Mouse (Mus musculus) liver, embryonic 15.5 days (tissue): ENCODE measurements around the gene Ercc2. TPM values are rescaled to one million over a fixed set of nuclear protein-coding genes. Genes with fewer than 3 reads are reported as not detected.
A peak's percentile ranks its signal among the peaks of the same experiment; 100 is the strongest.

Source experiments
- ATAC-seq: fragments of 200-750 bp; cut with Nextera tagmentation; 2 replicates; pipeline ENCODE4 v1.8.0; 2017; ENCODE audit warnings: moderate number of reproducible peaks, mild to moderate bottlenecking, moderate library complexity; ENCODE audit not compliant: insufficient read depth
- H3K27ac ChIP-seq: fragments of 300-500 bp; sonication (generic); replicated peaks from 2 replicates; pipeline ENCODE4 v1.5.1; 2015; ENCODE audit warnings: mild to moderate bottlenecking, inconsistent platforms
- H3K27me3 ChIP-seq: fragments of 300-500 bp; sonication (generic); 2 replicates; pipeline ENCODE4 v1.6.1; 2015; ENCODE audit warnings: mild to moderate bottlenecking, inconsistent platforms
- H3K36me3 ChIP-seq: fragments of 300-500 bp; sonication (generic); replicated peaks from 2 replicates; pipeline ENCODE4 v1.6.1; 2015; ENCODE audit warnings: moderate library complexity, mild to moderate bottlenecking, inconsistent platforms
- H3K4me1 ChIP-seq: fragments of 300-500 bp; sonication (generic); replicated peaks from 2 replicates; pipeline ENCODE4 v1.6.1; 2015; ENCODE audit warnings: inconsistent platforms
- H3K4me2 ChIP-seq: fragments of 300-500 bp; sonication (generic); 2 replicates; pipeline ENCODE4 v1.6.1; 2015; ENCODE audit warnings: moderate library complexity, mild to moderate bottlenecking, inconsistent platforms
- H3K4me3 ChIP-seq: fragments of 300-500 bp; sonication (generic); replicated peaks from 2 replicates; pipeline ENCODE4 v1.5.1; 2015; ENCODE audit warnings: mild to moderate bottlenecking, inconsistent platforms
- H3K9ac ChIP-seq: fragments of 300-500 bp; sonication (generic); 2 replicates; pipeline ENCODE4 v1.6.1; 2015; ENCODE audit warnings: moderate library complexity, mild to moderate bottlenecking, inconsistent platforms
- H3K9me3 ChIP-seq: fragments of 300-500 bp; sonication (generic); replicated peaks from 2 replicates; pipeline ENCODE4 v1.6.1; 2016; ENCODE audit warnings: inconsistent platforms
- WGBS: fragments of 180-500 bp; shearing (Covaris S2); methylation state at CpG from one replicate; pipeline ENCODE4 v1.1.7; 2015; ENCODE audit warnings: mixed read lengths; ENCODE audit not compliant: insufficient replicate concordance; 5-methylcytosine and 5-hydroxymethylcytosine counted together
- polyA plus RNA-seq: library from polyadenylated mRNA; unstranded; fragments of >200 nt; fragmentation: Nextera tagmentation; extraction: Ambion mirVana; gene quantifications from 2 replicates; pipeline ENCODE4 v1.2.1, GENCODE M21; 2015

Gene Ercc2
- 6.2 and 7.5 TPM in 2 replicates for polyA plus RNA-seq

GRCm38 (mm10) chr7:19381377-19382165, at the start of gene Ercc2:
TSS of gene Ercc2 (plus strand) at chr7:19382010.
- H3K9me3 ChIP-seq = no peaks in the 10 kb centered on the region
- H3K36me3 ChIP-seq = peaks cover 22% of the 10 kb centered on the region
- H3K27ac ChIP-seq = 0 out of 2 replicates have a peak within 1 kb of the TSS, but pooled peaks have one; percentile 31
- 4% methylated on average over 47 of the region's 48 CpGs for WGBS
- H3K27me3 ChIP-seq = no peaks in the 10 kb centered on the region
- H3K4me2 ChIP-seq = peak within 1 kb of the TSS; percentile 86
- peak; percentile 95 for ATAC-seq
- peaks cover 23% of the 10 kb centered on the region for H3K4me1 ChIP-seq
- H3K9ac ChIP-seq = peak within 1 kb of the TSS; percentile 67
- H3K4me3 ChIP-seq = peak within 1 kb of the TSS; percentile 82

DNA sequence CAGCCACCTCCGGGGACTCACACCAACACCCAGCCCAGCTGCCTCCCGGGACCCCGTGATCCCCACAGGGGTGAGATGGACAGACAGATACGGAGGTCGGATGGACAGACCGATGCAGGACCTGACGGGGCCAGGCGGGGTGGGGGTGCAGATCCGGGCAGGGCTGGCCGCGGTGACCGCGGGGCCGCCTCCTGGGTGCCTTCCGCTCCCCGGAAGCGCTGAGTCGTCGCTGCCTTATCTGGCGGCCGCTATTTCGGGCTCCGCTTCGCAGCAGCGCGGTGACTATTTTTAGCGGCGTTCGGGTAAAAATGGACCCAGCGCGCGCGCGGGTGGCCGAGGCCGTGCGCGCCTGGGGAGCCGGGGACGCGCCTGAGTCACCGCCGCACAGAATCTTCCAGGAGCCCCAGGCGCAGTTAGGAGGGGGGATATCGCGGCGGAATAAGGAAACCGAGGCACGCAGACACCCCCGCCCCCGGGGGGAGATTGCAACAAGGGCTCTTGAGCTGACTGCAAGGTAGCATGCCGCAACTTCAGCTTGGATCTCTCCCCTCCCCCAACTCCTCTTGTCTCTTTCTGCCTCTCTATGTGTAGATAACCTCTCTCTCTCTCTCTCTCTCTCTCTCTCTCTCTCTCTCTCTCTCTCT, 49.0 kb upstream of the Ercc2 start:
- Histone ChIP-seq H3K27me3 (peaks cover 61% of the 10 kb centered on the region), H3K4me3 (peak overlapping the region; percentile 64), H3K36me3 (no peaks in the 10 kb centered on the region), H3K9ac (peak overlapping the region; percentile 56), H3K4me2 (peak overlapping the region; percentile 92), H3K4me1 (peaks cover 26% of the 10 kb centered on the region), H3K27ac (peak overlapping the region; percentile 69; the same call in 1 of the 2 replicates), H3K9me3 (no peaks in the 10 kb centered on the region)
- under 1% methylated on average over 52 of the region's 52 CpGs for WGBS
- ATAC-seq = peak; percentile 59

- no peaks in the 10 kb centered on the region for H3K36me3 ChIP-seq
- H3K9ac ChIP-seq = no peak overlapping the region
- H3K4me2 ChIP-seq = no peak overlapping the region
- no peak overlapping the region for H3K27ac ChIP-seq
- 27% methylated on average over 3 of the region's 3 CpGs for WGBS
- no peak overlapping the region for H3K4me3 ChIP-seq
- H3K27me3 ChIP-seq = peaks cover 65% of the 10 kb centered on the region
- H3K9me3 ChIP-seq = no peaks in the 10 kb centered on the region
- no peak for ATAC-seq
- H3K4me1 ChIP-seq = peaks cover 32% of the 10 kb centered on the region
These were observed 46.2 kb upstream of the Ercc2 start for GRCm38 (mm10) chr7:19335583-19335982.

DNA sequence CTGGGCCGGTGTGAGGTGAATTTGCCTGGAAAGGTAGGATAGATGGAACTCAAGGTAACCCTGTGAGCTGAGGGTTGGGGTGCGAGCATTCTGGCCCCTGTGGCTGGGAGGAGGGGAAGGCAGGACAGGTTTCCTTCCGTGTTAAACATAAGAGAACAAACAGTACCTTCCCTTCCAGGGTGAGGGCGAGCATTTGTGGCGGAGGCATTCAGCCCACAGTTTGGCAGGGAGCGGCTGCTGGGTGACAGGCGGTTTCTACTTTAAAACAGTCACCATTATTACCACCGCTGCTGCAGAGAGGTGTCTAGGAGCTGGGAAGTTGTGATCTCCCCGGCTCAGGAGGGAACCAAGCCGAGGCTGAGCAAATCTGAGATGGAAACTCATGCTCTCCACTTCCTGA, 44.7 kb upstream of the Ercc2 start:
- no peak for ATAC-seq
- H3K9ac ChIP-seq = no peak overlapping the region
- no peaks in the 10 kb centered on the region for H3K9me3 ChIP-seq
- H3K4me1 ChIP-seq = peaks cover 33% of the 10 kb centered on the region
- no peak overlapping the region for H3K4me3 ChIP-seq
- H3K4me2 ChIP-seq = no peak overlapping the region
- peaks cover 69% of the 10 kb centered on the region for H3K27me3 ChIP-seq
- no peak overlapping the region for H3K27ac ChIP-seq
- no peaks in the 10 kb centered on the region for H3K36me3 ChIP-seq
- 42% methylated on average over 10 of the region's 10 CpGs for WGBS

DNA sequence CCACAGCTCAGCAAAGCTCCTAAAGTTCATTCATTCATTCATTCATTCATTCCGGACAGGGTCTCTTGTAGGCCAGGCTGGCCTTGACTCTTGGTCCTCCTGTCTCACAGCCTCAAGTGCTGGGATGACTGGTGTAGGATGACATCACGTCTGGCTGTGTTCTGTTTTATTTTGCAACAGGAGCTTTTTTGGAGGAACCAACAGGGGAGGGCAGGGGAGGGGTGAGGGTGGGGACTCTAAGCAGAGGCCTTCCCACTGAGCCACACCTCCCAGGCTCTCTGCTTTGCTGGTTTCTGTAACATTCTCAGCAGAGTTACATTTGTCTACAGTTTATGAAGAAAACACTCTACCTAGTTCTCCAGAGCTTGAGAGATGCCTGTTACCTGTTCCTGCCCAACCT, 43.8 kb upstream of the Ercc2 start:
- 50% methylated on average over 2 of the region's 2 CpGs for WGBS
- no peak overlapping the region for H3K9ac ChIP-seq
- peaks cover 69% of the 10 kb centered on the region for H3K27me3 ChIP-seq
- H3K4me2 ChIP-seq = no peak overlapping the region
- H3K4me1 ChIP-seq = peaks cover 32% of the 10 kb centered on the region
- ATAC-seq = no peak
- H3K36me3 ChIP-seq = no peaks in the 10 kb centered on the region
- no peak overlapping the region for H3K27ac ChIP-seq
- no peaks in the 10 kb centered on the region for H3K9me3 ChIP-seq
- no peak overlapping the region for H3K4me3 ChIP-seq

DNA sequence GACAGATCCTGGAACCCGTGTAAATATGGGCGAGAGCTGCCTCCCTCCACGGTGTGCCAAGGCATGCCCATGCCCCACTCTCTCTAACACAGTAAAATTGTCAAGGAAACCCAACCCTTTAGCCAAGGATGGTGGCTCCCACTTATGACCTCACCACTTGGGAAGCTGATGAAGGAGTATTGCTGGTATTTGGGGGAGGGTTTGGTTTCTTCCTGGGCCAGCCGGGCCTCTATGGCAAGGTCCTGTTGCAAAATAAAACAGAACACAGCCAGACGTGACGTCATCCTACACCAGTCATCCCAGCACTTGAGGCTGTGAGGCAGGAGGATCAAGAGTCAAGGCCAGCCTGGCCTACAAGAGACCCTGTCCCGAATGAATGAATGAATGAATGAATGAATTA, 43.2 kb upstream of the Ercc2 start:
- WGBS = 54% methylated on average over 7 of the region's 7 CpGs
- peaks cover 72% of the 10 kb centered on the region for H3K27me3 ChIP-seq

GRCm38 (mm10) chr7:19341250-19341649, 40.6 kb upstream of the Ercc2 start:
- H3K4me3 ChIP-seq = no peak overlapping the region

More for the DNA sequence above, 43.2 kb upstream of the Ercc2 start:
- H3K4me2 ChIP-seq = no peak overlapping the region
- no peak for ATAC-seq
- no peaks in the 10 kb centered on the region for H3K9me3 ChIP-seq
- H3K36me3 ChIP-seq = no peaks in the 10 kb centered on the region
- no peak overlapping the region for H3K27ac ChIP-seq
- peaks cover 34% of the 10 kb centered on the region for H3K4me1 ChIP-seq
- no peak overlapping the region for H3K9ac ChIP-seq
- H3K4me3 ChIP-seq = no peak overlapping the region

DNA sequence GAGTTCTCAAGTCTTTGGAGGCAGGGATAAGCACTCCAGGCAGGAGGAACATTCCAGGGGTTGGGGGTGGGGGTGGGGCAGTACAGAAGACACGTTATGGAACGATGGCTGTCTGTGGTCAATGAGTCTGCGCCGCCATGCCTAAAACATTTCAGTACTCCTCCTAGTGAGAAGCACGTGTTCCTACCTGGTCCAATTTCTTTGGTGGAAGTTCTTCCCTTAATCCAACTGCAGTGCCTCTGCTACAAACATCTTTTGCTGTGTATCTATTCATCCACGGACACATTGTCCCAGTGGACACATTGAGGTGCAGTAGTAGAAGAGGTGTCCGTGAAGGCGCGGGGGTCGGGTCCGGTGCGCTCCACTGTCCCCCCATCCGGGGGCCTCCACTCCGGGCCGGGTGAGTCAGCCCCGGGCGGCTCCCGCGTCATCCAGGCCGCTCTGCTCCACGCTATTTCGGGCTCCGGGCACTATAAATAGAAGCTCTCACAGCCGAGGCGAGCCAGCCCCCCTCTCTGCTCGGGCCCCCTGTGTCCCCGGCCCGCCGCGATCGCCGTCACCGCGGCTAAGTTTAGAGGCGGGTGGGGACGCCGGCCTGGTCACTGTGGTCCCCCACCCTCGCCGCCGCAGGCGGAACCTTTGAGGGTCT, 39.9 kb upstream of the Ercc2 start:
- Histone ChIP-seq H3K9ac (no peak overlapping the region), H3K4me1 (peaks cover 50% of the 10 kb centered on the region), H3K4me3 (peak overlapping the region; percentile 34), H3K27me3 (peaks cover 71% of the 10 kb centered on the region), H3K9me3 (no peaks in the 10 kb centered on the region), H3K4me2 (peak overlapping the region; percentile 36), H3K36me3 (no peaks in the 10 kb centered on the region), H3K27ac (no peak overlapping the region)
- 1% methylated on average over 41 of the region's 41 CpGs for WGBS
- ATAC-seq = no peak

More at GRCm38 (mm10) chr7:19341250-19341649, 40.6 kb upstream of the Ercc2 start:
- Histone ChIP-seq H3K4me2 (no peak overlapping the region), H3K9me3 (no peaks in the 10 kb centered on the region), H3K9ac (no peak overlapping the region), H3K4me1 (peaks cover 50% of the 10 kb centered on the region), H3K27ac (no peak overlapping the region), H3K36me3 (no peaks in the 10 kb centered on the region), H3K27me3 (peaks cover 72% of the 10 kb centered on the region)
- no peak for ATAC-seq
- WGBS = 21% methylated on average over 10 of the region's 10 CpGs

GRCm38 (mm10) chr7:19342481-19343027, 39.3 kb upstream of the Ercc2 start:
- Histone ChIP-seq H3K9me3 (no peaks in the 10 kb centered on the region), H3K27me3 (peaks cover 64% of the 10 kb centered on the region), H3K27ac (no peak overlapping the region), H3K9ac (no peak overlapping the region), H3K4me1 (peaks cover 50% of the 10 kb centered on the region), H3K4me2 (peak overlapping the region; percentile 36), H3K36me3 (no peaks in the 10 kb centered on the region), H3K4me3 (peak overlapping the region; percentile 34)
- no peak for ATAC-seq
- under 1% methylated on average over 27 of the region's 27 CpGs for WGBS

- peak overlapping the region; percentile 27; the same call in 1 of the 2 replicates for H3K4me2 ChIP-seq
- no peak overlapping the region for H3K9ac ChIP-seq
- peaks cover 46% of the 10 kb centered on the region for H3K4me1 ChIP-seq
- H3K27me3 ChIP-seq = peaks cover 57% of the 10 kb centered on the region
- WGBS = under 1% methylated on average over 11 of the region's 11 CpGs
- no peaks in the 10 kb centered on the region for H3K36me3 ChIP-seq
- ATAC-seq = no peak
- H3K27ac ChIP-seq = no peak overlapping the region
- H3K9me3 ChIP-seq = no peaks in the 10 kb centered on the region
- H3K4me3 ChIP-seq = no peak overlapping the region
These were observed 38.5 kb upstream of the Ercc2 start for GRCm38 (mm10) chr7:19343210-19343808.
